Mouse (Mus musculus) olfactory bulb, adult 2 months (tissue): ENCODE results near the gene Wwc2.

Source experiments
- CTCF ChIP-seq: fragments of 200-500 bp; IDR thresholded peaks from 2 replicates; pipeline ENCODE4 v1.5.1; 2012; ENCODE audit warnings: low read depth, mild to moderate bottlenecking, low read length, moderate library complexity; ENCODE audit not compliant: insufficient read depth
- POLR2A ChIP-seq: fragments of 200-500 bp; IDR thresholded peaks from 2 replicates; pipeline ENCODE4 v1.6.1; 2012; ENCODE audit warnings: mild to moderate bottlenecking, low read depth, low read length, moderate library complexity; ENCODE audit not compliant: insufficient read depth

DNA sequence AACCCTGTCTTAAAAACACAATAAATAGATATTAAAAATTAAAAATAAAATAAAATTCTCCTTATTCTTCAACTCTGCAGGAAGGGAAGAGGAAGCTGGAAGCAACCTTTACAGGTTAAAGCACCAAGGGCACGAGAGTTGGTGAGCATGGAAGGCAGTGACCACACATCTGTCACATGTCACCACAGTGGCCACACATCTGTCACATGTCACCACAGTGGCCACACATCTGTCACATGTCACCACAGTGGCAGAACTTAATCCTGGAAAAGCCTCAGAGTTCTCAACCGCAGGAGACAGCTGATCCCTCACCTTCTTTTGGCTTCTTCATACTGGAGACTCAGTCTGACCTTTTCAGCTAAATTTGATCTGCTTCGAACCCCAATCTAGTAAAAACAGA, 112.2 kb downstream of the Wwc2 start:
- no peak for TF ChIP-seq POLR2A
- TF ChIP-seq CTCF: no peak
